Mouse (Mus musculus): ENCODE results near the gene Sec14l4.

DNA sequence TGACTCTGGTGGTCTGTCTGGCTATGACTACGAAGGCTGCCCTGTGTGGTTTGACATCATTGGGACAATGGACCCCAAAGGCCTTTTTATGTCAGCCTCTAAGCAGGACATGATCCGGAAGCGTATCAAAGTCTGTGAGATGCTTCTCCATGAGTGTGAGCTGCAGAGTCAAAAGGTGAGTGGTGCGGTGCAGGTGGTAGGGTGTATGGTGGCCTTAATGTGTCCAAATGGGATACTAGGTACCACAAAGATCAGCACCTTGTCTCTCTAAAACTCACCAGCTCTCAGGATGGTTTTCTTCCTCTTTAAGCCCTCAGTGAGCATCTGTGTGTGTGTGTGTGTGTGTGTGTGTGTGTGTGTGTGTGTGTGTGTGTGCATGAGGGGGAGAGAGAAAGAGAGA lies 8.7 kb downstream of the Sec14l4 start:
- no peak for TF ChIP-seq MAX (IDR thresholded peaks at IDR 0.05; ENCODE audit: low read depth)
- TF ChIP-seq MYOD1 (IDR thresholded peaks at IDR 0.05; ENCODE audit: control insufficient read depth in 1 of 3, insufficient read length in 2 of 3, low read depth in 2 of 3), result no peak

Data from myocyte (in vitro differentiated cells).